Mouse (Mus musculus): Measurements from ENCODE around the gene Cyth3.

- TF ChIP-seq POLR2A (IDR thresholded peaks at IDR 0.05; ENCODE audit: low read depth, low read length): no peak
- TF ChIP-seq CTCF (IDR thresholded peaks at IDR 0.05; ENCODE audit: extremely low read depth, insufficient read depth, insufficient read length, insufficient replicate concordance): no peak
Observed at GRCm38 (mm10) chr5:143639810-143640209, 17.6 kb downstream of the Cyth3 start.

Measured in spleen, adult 2 months (tissue).